Comparison of ENCODE assay signal across 10 mouse cellular contexts in the genomic region with DNA sequence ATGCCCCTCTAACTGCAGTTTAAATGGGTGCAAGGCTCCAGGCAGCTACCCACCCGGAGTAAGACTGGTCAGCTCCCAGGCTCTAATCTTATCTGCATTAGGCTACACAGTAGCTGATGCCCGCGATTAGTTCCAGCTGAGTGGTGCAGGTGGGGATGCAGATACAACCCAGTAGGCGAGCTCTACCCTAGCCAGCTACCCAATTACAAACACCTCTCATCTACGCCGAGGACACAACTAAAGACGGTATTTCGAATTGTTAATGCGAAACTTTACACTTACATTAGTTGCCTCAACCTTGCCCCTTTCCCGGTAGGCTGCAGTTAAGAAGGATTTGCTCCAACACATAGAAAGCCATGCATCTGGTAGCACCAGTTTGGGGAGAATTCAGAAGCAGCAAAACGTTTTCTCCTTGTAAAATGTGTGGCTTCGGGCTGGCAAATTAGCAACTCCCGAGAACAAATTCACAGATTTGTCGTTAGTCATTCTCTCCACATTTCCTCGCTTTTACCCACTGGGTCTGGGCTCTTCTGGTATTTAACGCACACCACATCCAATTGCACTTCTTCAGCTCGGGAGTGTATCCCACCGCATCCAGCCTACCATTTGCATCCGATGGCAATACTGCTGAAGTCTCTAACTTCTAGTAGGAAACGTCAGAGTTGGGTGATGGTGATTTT. TPM values are rescaled to one million over a fixed set of nuclear protein-coding genes. Genes with fewer than 3 reads are reported as not detected.
DNase-seq lines count a peak whose midpoint lies in the region; ATAC-seq and TF ChIP-seq lines count a peak whose summit lies in the region.
"Had no signal": no experiment of that assay in that cellular context is flagged by ENCODE, and none has a peak within 500 bp of the region (broad histone marks: within the 10 kb centered on the region; RNA-seq: fewer than 3 reads in every experiment).

No protein-coding gene starts in this region.

- no peak for ATAC-seq in lung, postnatal 0 days
- no peak for ATAC-seq in heart, postnatal 0 days (ENCODE audit: insufficient read depth, low read depth)

- H3K36me3 ChIP-seq in lung, postnatal 0 days (ENCODE audit: insufficient read depth, low read length) = no peaks in the 10 kb centered on the region
- no peaks in the 10 kb centered on the region for H3K36me3 ChIP-seq in heart, postnatal 0 days (replicated peaks; ENCODE audit: control insufficient read depth, insufficient read depth, low read length)
- H3K36me3 ChIP-seq in midbrain, embryonic 10.5 days = no peaks in the 10 kb centered on the region

- WGBS in lung, postnatal 0 days = 1% methylated on average over 20 of the region's 20 CpGs
- WGBS in heart, postnatal 0 days = under 1% methylated on average over 20 of the region's 20 CpGs
- under 1% methylated on average over 20 of the region's 20 CpGs for WGBS in midbrain, embryonic 10.5 days

- H3K4me1 ChIP-seq in lung, postnatal 0 days (ENCODE audit: insufficient read depth, low read depth, low read length) = peaks cover 8% of the 10 kb centered on the region; the same call in 1 of the 2 replicates
- H3K4me1 ChIP-seq in heart, postnatal 0 days (ENCODE audit: control insufficient read depth, insufficient read depth) = peaks cover 9% of the 10 kb centered on the region; the same call in 1 of the 2 replicates
- peaks cover 23% of the 10 kb centered on the region for H3K4me1 ChIP-seq in midbrain, embryonic 10.5 days

- TF ChIP-seq CTCF in lung, postnatal 0 days (IDR thresholded peaks at IDR 0.05) = no peak
- TF ChIP-seq CTCF in heart, postnatal 0 days (IDR thresholded peaks at IDR 0.05; ENCODE audit: low read depth) = no peak

- no peaks in the 10 kb centered on the region for H3K9me3 ChIP-seq in lung, postnatal 0 days (ENCODE audit: low read length)
- no peaks in the 10 kb centered on the region for H3K9me3 ChIP-seq in heart, postnatal 0 days (replicated peaks; ENCODE audit: control insufficient read depth, low read length)
- no peaks in the 10 kb centered on the region for H3K9me3 ChIP-seq in midbrain, embryonic 10.5 days (replicated peaks)

- H3K9ac ChIP-seq in lung, postnatal 0 days (replicated peaks; ENCODE audit: low read depth) = no peak overlapping the region
- 0 out of 2 replicates have a peak overlapping the region, but pooled peaks have one; percentile 35 for H3K9ac ChIP-seq in heart, postnatal 0 days (replicated peaks; ENCODE audit: low read depth, low read length)

- H3K4me3 ChIP-seq in lung, postnatal 0 days (ENCODE audit: low read depth, low read length) = peak overlapping the region; percentile 53
- H3K4me3 ChIP-seq in heart, postnatal 0 days (ENCODE audit: low read depth, low read length) = peak overlapping the region; percentile 56
- H3K4me3 ChIP-seq in midbrain, embryonic 10.5 days = peak overlapping the region; percentile 61

- H3K27ac ChIP-seq in lung, postnatal 0 days (ENCODE audit: low read length) = no peak overlapping the region
- no peak overlapping the region for H3K27ac ChIP-seq in heart, postnatal 0 days (ENCODE audit: low read depth)
- H3K27ac ChIP-seq in midbrain, embryonic 10.5 days (replicated peaks) = peak overlapping the region; percentile 59

- DNase-seq in lung, postnatal 0 days (ENCODE audit: low spot score) = no peak
- DNase-seq in lung, postnatal 14 days = no peak
- DNase-seq in cerebellum, postnatal 25 days = peak; percentile 75 to 81
- DNase-seq in heart, postnatal 0 days (ENCODE audit: low spot score) = peak; percentile 5
- peak; percentile 33 for DNase-seq in midbrain, embryonic 10.5 days (ENCODE audit: low spot score)
- DNase-seq in urinary bladder, adult 18-20 months (ENCODE audit: low spot score in 2 of 2) = no peak
- DNase-seq in adrenal gland, postnatal 4 days (ENCODE audit: low spot score in 2 of 2) = no peak
- DNase-seq in layer of hippocampus, postnatal 10 days (ENCODE audit: low spot score in 2 of 2) = no peak

- peak overlapping the region; percentile 85 for H3K4me2 ChIP-seq in lung, postnatal 0 days (replicated peaks; ENCODE audit: low read depth, low read length)
- H3K4me2 ChIP-seq in heart, postnatal 0 days (ENCODE audit: low read depth, low read length) = peak overlapping the region; percentile 75

- H3K27me3 ChIP-seq in lung, postnatal 0 days (replicated peaks; ENCODE audit: insufficient read depth, low read length) = no peaks in the 10 kb centered on the region
- 0 out of 2 replicates have a peak, but pooled peaks cover 8% of the 10 kb centered on the region for H3K27me3 ChIP-seq in heart, postnatal 0 days (ENCODE audit: control insufficient read depth, insufficient read depth, low read length)
- peaks cover 15% of the 10 kb centered on the region; the same call in 1 of the 2 replicates for H3K27me3 ChIP-seq in midbrain, embryonic 10.5 days (ENCODE audit: low read depth, poor library complexity, severe bottlenecking)

- no peak for TF ChIP-seq EP300 in lung, postnatal 0 days (IDR thresholded peaks at IDR 0.05)
- no peak for TF ChIP-seq EP300 in heart, postnatal 0 days (IDR thresholded peaks at IDR 0.05; ENCODE audit: low read depth)

RNA-seq across cellular contexts. Expression of a gene that starts 0.5 kb away (rescaled TPM):
- 1.4 and 1.8 TPM in 2 replicates for polyA plus RNA-seq in lung, postnatal 0 days (2015; fragmentation: Nextera tagmentation; extraction: Ambion mirVana)
- 0.88 and 2.7 TPM in 2 replicates for total RNA-seq in heart, postnatal 0 days (2014; rRNA removed; ENCODE audit: low replicate concordance)
- polyA plus RNA-seq in heart, postnatal 0 days (2015; fragmentation: Nextera tagmentation; extraction: Ambion mirVana) = 2.6 and 2.9 TPM in 2 replicates
- polyA plus RNA-seq in midbrain, embryonic 10.5 days (2016; fragmentation: Nextera tagmentation; extraction: Ambion mirVana) = 24.1 and 41.4 TPM in 2 replicates
- 1 to 10 TPM; 6.9 to 8.0 TPM for total RNA-seq in adrenal gland, postnatal 4 days (2021)
- total RNA-seq in layer of hippocampus, postnatal 10 days (2021) = 100 to 1,000 TPM; 150 to 158 TPM
- total RNA-seq: common myeloid progenitor, adult 5-6 weeks; neutrophil, adult 5-6 weeks had no signal

Comparison
In these comparisons a context has a peak if more than half of its experiments do, and no peak if none do; other contexts are left out.
1. DNase-seq: peak in cerebellum, postnatal 25 days (2 of 2), heart, postnatal 0 days (single experiment) and midbrain, embryonic 10.5 days (single experiment); none in lung, postnatal 0 days (single experiment), lung, postnatal 14 days (single experiment), urinary bladder, adult 18-20 months (0 of 2), adrenal gland, postnatal 4 days (0 of 2) and layer of hippocampus, postnatal 10 days (0 of 2).
2. RNA of a gene that starts 0.5 kb away (total RNA-seq): 150 to 158 TPM in layer of hippocampus, postnatal 10 days; 6.9 to 8.0 TPM in adrenal gland, postnatal 4 days and 0.88 to 2.7 TPM in heart, postnatal 0 days; every median in the first group is over 10 times any median in the second.
3. Peak in every context shown above with its lines, with median percentiles within 50 percentile points of each other: H3K4me3 ChIP-seq.